In the genomic region with DNA sequence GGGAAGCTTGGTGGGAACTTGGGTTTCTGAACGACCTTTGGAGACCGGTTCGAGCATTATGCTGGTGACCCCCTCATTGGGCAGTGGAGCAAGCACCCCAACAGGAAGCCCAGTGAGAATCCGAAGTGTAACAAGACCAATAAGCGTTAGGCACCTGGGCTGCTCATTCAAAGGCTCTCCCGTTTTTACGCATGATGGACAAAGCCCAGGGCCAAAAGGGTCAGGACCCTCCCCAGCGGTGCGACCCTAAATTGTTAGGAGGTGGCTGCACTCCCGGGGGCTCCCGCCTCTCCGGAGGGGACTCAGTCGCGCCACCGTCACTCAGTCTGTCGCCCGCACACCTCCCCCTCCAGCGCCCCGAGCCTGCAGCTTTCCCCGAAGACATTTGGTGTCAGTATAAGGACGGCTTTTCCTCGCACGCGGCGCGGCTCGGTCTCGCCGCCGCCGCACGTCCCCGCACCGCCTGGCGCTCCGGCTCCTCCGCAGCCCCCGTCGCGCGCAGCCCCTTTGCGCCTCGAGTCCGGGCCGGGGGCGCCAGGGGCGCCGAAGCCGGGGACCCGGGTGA, we compare ENCODE assay signal across 10 mouse cellular contexts. TPM values are rescaled to one million over a fixed set of nuclear protein-coding genes. Genes with fewer than 3 reads are reported as not detected.
DNase-seq lines count a peak whose midpoint lies in the region; ATAC-seq and TF ChIP-seq lines count a peak whose summit lies in the region.
"Had no signal": no experiment of that assay in that cellular context is flagged by ENCODE, and none has a peak within 500 bp of the region (broad histone marks: within the 10 kb centered on the region; RNA-seq: fewer than 3 reads in every experiment).

A gene (plus strand): TSS at position 388 of the 565 bp plus-strand sequence.

- peak; percentile 31; the same call in 1 of the 2 replicates for TF ChIP-seq CTCF in brain, embryonic 14.5 days (IDR thresholded peaks at IDR 0.05; ENCODE audit: borderline replicate concordance, extremely low read depth, insufficient read depth, insufficient read length)
- TF ChIP-seq CTCF in embryonic fibroblast, embryonic 13.5 days (IDR thresholded peaks at IDR 0.05; ENCODE audit: borderline replicate concordance, insufficient read depth, low read length) = no peak; the same call in 1 of the 2 replicates

- no peak for DNase-seq in kidney, postnatal 36 days
- peak; percentile 83 for DNase-seq in brain, embryonic 14.5 days (ENCODE audit: low read depth)
- DNase-seq in layer of hippocampus, postnatal 25 days (ENCODE audit: extremely low spot score in 1 of 2, low spot score in 1 of 2) = peak in 1 of 2 experiments; percentile 47
- peak; percentile 44 for DNase-seq in neural tube, embryonic 10.5 days (ENCODE audit: extremely low spot score, low spot score)
- no peak for DNase-seq in ovary, postnatal 36 days (ENCODE audit: low spot score)
- no peak for DNase-seq in gastrocnemius, postnatal 4 days (ENCODE audit: low spot score in 2 of 2)

- peak within 1 kb of the TSS; percentile 92 for H3K4me2 ChIP-seq in kidney, embryonic 14.5 days (replicated peaks; ENCODE audit: low read depth, low read length)

- H3K36me3 ChIP-seq in kidney, embryonic 14.5 days (ENCODE audit: control insufficient read depth, insufficient read depth, low read length) = no peaks in the 10 kb centered on the region

- 0 out of 2 replicates have a peak, but pooled peaks have one; percentile 15 for TF ChIP-seq POLR2A in brain, embryonic 14.5 days (IDR thresholded peaks at IDR 0.05; ENCODE audit: borderline replicate concordance, extremely low read depth, insufficient read depth, insufficient read length, poor library complexity, severe bottlenecking)
- no peak for TF ChIP-seq POLR2A in embryonic fibroblast, embryonic 13.5 days (IDR thresholded peaks at IDR 0.05; ENCODE audit: low read depth, low read length)

- H3K9ac ChIP-seq in kidney, embryonic 14.5 days (ENCODE audit: low read depth, low read length) = peak within 1 kb of the TSS; percentile 44; the same call in 1 of the 2 replicates

- ATAC-seq in kidney, embryonic 14.5 days (ENCODE audit: low FRiP score, low TSS enrichment) = no peak

- WGBS in kidney, embryonic 14.5 days = 1% methylated on average over 46 of the region's 50 CpGs

- peaks cover 54% of the 10 kb centered on the region for H3K27me3 ChIP-seq in kidney, embryonic 14.5 days (ENCODE audit: control insufficient read depth, insufficient read depth, low read length)

- no peaks in the 10 kb centered on the region for H3K9me3 ChIP-seq in kidney, embryonic 14.5 days (ENCODE audit: control insufficient read depth, low read length)

- H3K4me3 ChIP-seq in kidney, embryonic 14.5 days (ENCODE audit: low read length) = peak within 1 kb of the TSS; percentile 45
- H3K4me3 ChIP-seq in embryonic fibroblast, embryonic 13.5 days (ENCODE audit: insufficient read depth, low read length) = peak within 1 kb of the TSS; percentile 6; the same call in 1 of the 2 replicates

- H3K27ac ChIP-seq in kidney, embryonic 14.5 days (ENCODE audit: low read depth, low read length) = no peak within 1 kb of the TSS
- H3K27ac ChIP-seq in embryonic fibroblast, embryonic 13.5 days (ENCODE audit: insufficient read depth, low read length) = no peak within 1 kb of the TSS

- 0 out of 2 replicates have a peak, but pooled peaks cover 5% of the 10 kb centered on the region for H3K4me1 ChIP-seq in kidney, embryonic 14.5 days (ENCODE audit: control insufficient read depth, insufficient read depth, low read length)
- H3K4me1 ChIP-seq in embryonic fibroblast, embryonic 13.5 days (ENCODE audit: control insufficient read depth, insufficient read depth, low read length) = no peaks in the 10 kb centered on the region

RNA-seq across cellular contexts. Expression of the gene that starts here (rescaled TPM):
- 0.09 TPM in 1 of 2 replicates, not detected in the other for polyA plus RNA-seq in kidney, embryonic 14.5 days (2014; fragmentation: Nextera tagmentation; extraction: Ambion mirVana)
- 3.1 and 6.5 TPM in 2 replicates for polyA plus RNA-seq in brain, embryonic 14.5 days (2012; rRNA removed)
- polyA plus RNA-seq in embryonic fibroblast, embryonic 13.5 days (2011; ENCODE audit: insufficient read length, low read depth, missing spikeins) = 0.38 and 0.86 TPM in 2 replicates
- 10 to 100 TPM; 39.7 to 43.4 TPM for total RNA-seq in layer of hippocampus, postnatal 25 days (2021)
- total RNA-seq in gastrocnemius, postnatal 4 days (2021) = under 1 TPM in 1 of 2 experiments, not detected in 1; 0.05 TPM
- total RNA-seq: hematopoietic stem cell, adult 5-6 weeks; MEL had no signal

Comparison
In these comparisons a context has a peak if more than half of its experiments do, and no peak if none do; other contexts are left out.
1. RNA of the gene that starts here (total RNA-seq): 39.7 to 43.4 TPM in layer of hippocampus, postnatal 25 days; 0.05 TPM in gastrocnemius, postnatal 4 days; every median in the first group is over 10 times any median in the second.
2. DNase-seq: peak in brain, embryonic 14.5 days (single experiment) and neural tube, embryonic 10.5 days (single experiment); none in kidney, postnatal 36 days (0 of 2), ovary, postnatal 36 days (single experiment) and gastrocnemius, postnatal 4 days (0 of 2).